Mouse (Mus musculus) lung, postnatal 0 days (tissue): ENCODE measurements around the gene Pde11a.

ENCODE experiments used
- CTCF ChIP-seq: IDR thresholded peaks from 2 replicates; pipeline ENCODE4 v1.5.1; 2016; ENCODE audit warnings: antibody characterized with exemption, mild to moderate bottlenecking
- EP300 ChIP-seq: IDR thresholded peaks from 2 replicates; pipeline ENCODE4 v1.6.1; 2016; ENCODE audit warnings: antibody characterized with exemption, mild to moderate bottlenecking, control low read depth

DNA sequence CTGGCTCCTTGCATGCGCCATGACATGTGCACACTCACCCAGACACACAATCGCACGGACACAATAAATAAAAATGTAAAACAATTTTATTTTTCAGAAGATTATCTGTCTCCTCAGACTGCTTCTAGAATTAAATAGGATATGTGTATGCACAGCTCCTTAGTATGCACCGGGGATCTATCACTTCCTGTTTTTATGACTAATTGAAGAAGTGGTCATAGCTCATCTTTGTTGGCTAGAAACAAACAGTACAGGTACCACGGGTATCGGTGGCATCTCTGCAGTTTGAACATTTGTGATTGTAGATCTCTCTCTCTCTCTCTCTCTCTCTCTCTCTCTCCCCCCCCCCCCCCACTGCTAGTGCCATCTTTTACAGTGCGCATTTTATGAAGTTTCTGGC is 298.5 kb downstream of the Pde11a start:
- TF ChIP-seq EP300, result no peak
- no peak for TF ChIP-seq CTCF
